Mouse (Mus musculus) lung, postnatal 25 days (tissue): Measurements from ENCODE around the gene 4430402I18Rik.

Source experiments
- DNase-seq: peaks from one replicate; pipeline ENCODE4 v3.0.0; 2022; ENCODE audit warnings: low spot score

Gene 4430402I18Rik

GRCm38 (mm10) chr19:28900771-28901170 is 66.8 kb downstream of the 4430402I18Rik start:
- no peak for DNase-seq

- DNase-seq, result no peak
These were observed 70.1 kb downstream of the 4430402I18Rik start for GRCm38 (mm10) chr19:28897497-28897896.

- DNase-seq, result no peak
These were observed 71.0 kb downstream of the 4430402I18Rik start for GRCm38 (mm10) chr19:28896639-28897038.

- no peak for DNase-seq
These were observed 75.7 kb downstream of the 4430402I18Rik start for GRCm38 (mm10) chr19:28891864-28892263.

GRCm38 (mm10) chr19:28891238-28891637 is 76.4 kb downstream of the 4430402I18Rik start:
- no peak for DNase-seq

- no peak for DNase-seq
These were observed 78.3 kb downstream of the 4430402I18Rik start for GRCm38 (mm10) chr19:28889251-28889650.

- peak; percentile 10 for DNase-seq
These were observed 79.1 kb downstream of the 4430402I18Rik start for GRCm38 (mm10) chr19:28888496-28888895.

- no peak for DNase-seq
These were observed 84.5 kb downstream of the 4430402I18Rik start for GRCm38 (mm10) chr19:28883126-28883525.

GRCm38 (mm10) chr19:28879476-28879875 is 88.1 kb downstream of the 4430402I18Rik start:
- no peak for DNase-seq

GRCm38 (mm10) chr19:28870351-28870750 is 97.2 kb downstream of the 4430402I18Rik start:
- DNase-seq, result no peak

GRCm38 (mm10) chr19:28869251-28869855 is 98.2 kb downstream of the 4430402I18Rik start:
- no peak for DNase-seq

- no peak for DNase-seq
These were observed 102.1 kb downstream of the 4430402I18Rik start for GRCm38 (mm10) chr19:28865501-28865900.

GRCm38 (mm10) chr19:28864981-28865380 is 102.6 kb downstream of the 4430402I18Rik start:
- DNase-seq, result no peak

- DNase-seq, result no peak
These were observed 104.0 kb downstream of the 4430402I18Rik start for GRCm38 (mm10) chr19:28863626-28864025.

GRCm38 (mm10) chr19:28860246-28860645 is 107.4 kb downstream of the 4430402I18Rik start:
- no peak for DNase-seq

- no peak for DNase-seq
These were observed 112.8 kb downstream of the 4430402I18Rik start for GRCm38 (mm10) chr19:28854831-28855230.

GRCm38 (mm10) chr19:28852001-28852400 is 115.6 kb downstream of the 4430402I18Rik start:
- no peak for DNase-seq

GRCm38 (mm10) chr19:28850510-28850909 is 117.1 kb downstream of the 4430402I18Rik start:
- peak; percentile 59 for DNase-seq

- no peak for DNase-seq
These were observed 122.5 kb downstream of the 4430402I18Rik start for GRCm38 (mm10) chr19:28844946-28845710.
